Mouse (Mus musculus): Measurements from ENCODE around the gene Psmb11. TPM values are rescaled to one million over a fixed set of nuclear protein-coding genes. Genes with fewer than 3 reads are reported as not detected.

Psmb11 gene
- polyA plus RNA-seq, 2 experiments, result 0.01 TPM; not detected in 1

GRCm38 (mm10) chr14:54676290-54676689 is 55.1 kb downstream of the Psmb11 start:
- WGBS, result 81% methylated on average over 5 of the region's 5 CpGs
- TF ChIP-seq POLR2A (IDR thresholded peaks at IDR 0.05; ENCODE audit: borderline replicate concordance, extremely low read depth, insufficient read depth, insufficient read length), result no peak
- no peaks in the 10 kb centered on the region for H3K27me3 ChIP-seq (ENCODE audit: control insufficient read depth, insufficient read depth, low read length)

GRCm38 (mm10) chr14:54678657-54679304 is 57.5 kb downstream of the Psmb11 start:
- H3K4me1 ChIP-seq (ENCODE audit: control insufficient read depth, insufficient read depth, low read length), result no peaks in the 10 kb centered on the region
- no peak overlapping the region for H3K4me2 ChIP-seq (replicated peaks; ENCODE audit: low read depth, low read length, severe bottlenecking)
- ATAC-seq (ENCODE audit: low FRiP score, low read depth) (no peak), DNase-seq (ENCODE audit: low spot score) (no peak)
- H3K9ac ChIP-seq (ENCODE audit: low read depth, low read length, severe bottlenecking), result no peak overlapping the region
- H3K36me3 ChIP-seq (ENCODE audit: control insufficient read depth, insufficient read depth, low read length), result peaks cover 70% of the 10 kb centered on the region
- H3K27ac ChIP-seq (replicated peaks; ENCODE audit: low read depth, low read length), result no peak overlapping the region
- H3K27me3 ChIP-seq (ENCODE audit: control insufficient read depth, insufficient read depth, low read length), result no peaks in the 10 kb centered on the region
- 88% methylated on average over 16 of the region's 16 CpGs for WGBS
- TF ChIP-seq POLR2A (IDR thresholded peaks at IDR 0.05; ENCODE audit: borderline replicate concordance, extremely low read depth, insufficient read depth, insufficient read length), result no peak
- H3K9me3 ChIP-seq (ENCODE audit: control insufficient read depth, low read length), result no peaks in the 10 kb centered on the region
- H3K4me3 ChIP-seq (replicated peaks; ENCODE audit: low read length), result no peak overlapping the region

More at GRCm38 (mm10) chr14:54676290-54676689, 55.1 kb downstream of the Psmb11 start:
- DNase-seq (ENCODE audit: low spot score), result no peak
- no peak for ATAC-seq (ENCODE audit: low FRiP score, low read depth)
- peaks cover 76% of the 10 kb centered on the region for H3K36me3 ChIP-seq (ENCODE audit: control insufficient read depth, insufficient read depth, low read length)
- H3K4me2 ChIP-seq (replicated peaks; ENCODE audit: low read depth, low read length, severe bottlenecking), result no peak overlapping the region
- no peak overlapping the region for H3K9ac ChIP-seq (ENCODE audit: low read depth, low read length, severe bottlenecking)
- no peak overlapping the region for H3K27ac ChIP-seq (replicated peaks; ENCODE audit: low read depth, low read length)
- no peak overlapping the region for H3K4me3 ChIP-seq (replicated peaks; ENCODE audit: low read length)
- H3K4me1 ChIP-seq (ENCODE audit: control insufficient read depth, insufficient read depth, low read length), result no peaks in the 10 kb centered on the region
- no peaks in the 10 kb centered on the region for H3K9me3 ChIP-seq (ENCODE audit: control insufficient read depth, low read length)

MicroRNAs within 50 kb of the gene (microRNA counts, 519-probe panel; counts per million panel counts)
- not detected for microRNA mmu-miR-686

Small RNA genes within 50 kb of the gene (microRNA-seq; reads per million reads assigned to microRNA genes)
- not detected for gene Mir686
- gene Mir6948, result not detected

Other genes with a start within 250 kb of the Psmb11 start
- 7.4 and 11.1 TPM in 2 replicates for gene Slc7a7, start 203.7 kb upstream of the Psmb11 start, polyA plus RNA-seq (2012; rRNA removed)
- 4.5 and 5.6 TPM in 2 replicates for gene Slc7a7, start 203.7 kb upstream of the Psmb11 start, polyA plus RNA-seq (2014; fragmentation: Nextera tagmentation; extraction: Ambion mirVana)
- gene Mrpl52, start 194.5 kb upstream of the Psmb11 start, polyA plus RNA-seq (2012; rRNA removed), result 167 and 216 TPM in 2 replicates
- 228 and 265 TPM in 2 replicates for gene Mrpl52, start 194.5 kb upstream of the Psmb11 start, polyA plus RNA-seq (2014; fragmentation: Nextera tagmentation; extraction: Ambion mirVana)
- 385 and 418 TPM in 2 replicates for gene Mmp14, start 189.8 kb upstream of the Psmb11 start, polyA plus RNA-seq (2012; rRNA removed)
- 251 and 273 TPM in 2 replicates for gene Mmp14, start 189.8 kb upstream of the Psmb11 start, polyA plus RNA-seq (2014; fragmentation: Nextera tagmentation; extraction: Ambion mirVana)
- gene Lrp10, start 157.3 kb upstream of the Psmb11 start, polyA plus RNA-seq (2012; rRNA removed), result 45.7 and 55.7 TPM in 2 replicates
- gene Lrp10, start 157.3 kb upstream of the Psmb11 start, polyA plus RNA-seq (2014; fragmentation: Nextera tagmentation; extraction: Ambion mirVana), result 40.7 and 40.9 TPM in 2 replicates
- 1.7 TPM in 2 replicates for gene Rem2, start 145.3 kb upstream of the Psmb11 start, polyA plus RNA-seq (2012; rRNA removed)
- gene Rem2, start 145.3 kb upstream of the Psmb11 start, polyA plus RNA-seq (2014; fragmentation: Nextera tagmentation; extraction: Ambion mirVana), result 1.4 and 2.1 TPM in 2 replicates
- gene Prmt5, start 103.9 kb upstream of the Psmb11 start, polyA plus RNA-seq (2012; rRNA removed), result 72.7 and 77.0 TPM in 2 replicates
- 68.5 and 74.3 TPM in 2 replicates for gene Prmt5, start 103.9 kb upstream of the Psmb11 start, polyA plus RNA-seq (2014; fragmentation: Nextera tagmentation; extraction: Ambion mirVana)
- gene Haus4, start 66.8 kb upstream of the Psmb11 start, polyA plus RNA-seq (2012; rRNA removed), result 33.8 and 39.4 TPM in 2 replicates
- 45.1 and 46.8 TPM in 2 replicates for gene Haus4, start 66.8 kb upstream of the Psmb11 start, polyA plus RNA-seq (2014; fragmentation: Nextera tagmentation; extraction: Ambion mirVana)
- 61.4 and 66.1 TPM in 2 replicates for gene Ajuba, start 43.9 kb upstream of the Psmb11 start, polyA plus RNA-seq (2012; rRNA removed)
- 18.1 and 24.2 TPM in 2 replicates for gene Ajuba, start 43.9 kb upstream of the Psmb11 start, polyA plus RNA-seq (2014; fragmentation: Nextera tagmentation; extraction: Ambion mirVana)
- gene 4931414P19Rik, start 15.4 kb upstream of the Psmb11 start, polyA plus RNA-seq (2012; rRNA removed), result 13.5 and 14.0 TPM in 2 replicates
- 4.4 and 7.3 TPM in 2 replicates for gene 4931414P19Rik, start 15.4 kb upstream of the Psmb11 start, polyA plus RNA-seq (2014; fragmentation: Nextera tagmentation; extraction: Ambion mirVana)
- gene Psmb5, start 3.4 kb upstream of the Psmb11 start, polyA plus RNA-seq (2012; rRNA removed), result 196 and 235 TPM in 2 replicates
- 357 and 375 TPM in 2 replicates for gene Psmb5, start 3.4 kb upstream of the Psmb11 start, polyA plus RNA-seq (2014; fragmentation: Nextera tagmentation; extraction: Ambion mirVana)
- gene Gm17606, start 19.5 kb downstream of the Psmb11 start, polyA plus RNA-seq (2012; rRNA removed), result not detected in 2 replicates
- not detected in 2 replicates for gene Gm17606, start 19.5 kb downstream of the Psmb11 start, polyA plus RNA-seq (2014; fragmentation: Nextera tagmentation; extraction: Ambion mirVana)
- gene Cdh24, start 19.9 kb downstream of the Psmb11 start, polyA plus RNA-seq (2012; rRNA removed), result 50.0 and 74.9 TPM in 2 replicates
- 5.7 and 6.4 TPM in 2 replicates for gene Cdh24, start 19.9 kb downstream of the Psmb11 start, polyA plus RNA-seq (2014; fragmentation: Nextera tagmentation; extraction: Ambion mirVana)
- 75.3 and 82.3 TPM in 2 replicates for gene 1700123O20Rik, start 64.8 kb downstream of the Psmb11 start, polyA plus RNA-seq (2012; rRNA removed)
- gene 1700123O20Rik, start 64.8 kb downstream of the Psmb11 start, polyA plus RNA-seq (2014; fragmentation: Nextera tagmentation; extraction: Ambion mirVana), result 86.9 and 90.2 TPM in 2 replicates
- 280 and 297 TPM in 2 replicates for gene Acin1, start 65.5 kb downstream of the Psmb11 start, polyA plus RNA-seq (2012; rRNA removed)
- gene Acin1, start 65.5 kb downstream of the Psmb11 start, polyA plus RNA-seq (2014; fragmentation: Nextera tagmentation; extraction: Ambion mirVana), result 99.4 and 118 TPM in 2 replicates
- 0.04 and 0.06 TPM in 2 replicates for gene Gm29776, start 77.4 kb downstream of the Psmb11 start, polyA plus RNA-seq (2012; rRNA removed)
- 0.21 TPM in 1 of 2 replicates, not detected in the other for gene Gm29776, start 77.4 kb downstream of the Psmb11 start, polyA plus RNA-seq (2014; fragmentation: Nextera tagmentation; extraction: Ambion mirVana)
- gene Cebpe, start 90.7 kb downstream of the Psmb11 start, polyA plus RNA-seq (2012; rRNA removed), result 0.23 and 0.36 TPM in 2 replicates
- gene Cebpe, start 90.7 kb downstream of the Psmb11 start, polyA plus RNA-seq (2014; fragmentation: Nextera tagmentation; extraction: Ambion mirVana), result 0.17 and 0.30 TPM in 2 replicates
- gene Slc7a8, start 160.5 kb downstream of the Psmb11 start, polyA plus RNA-seq (2012; rRNA removed), result 5.8 and 6.9 TPM in 2 replicates
- 4.5 and 4.7 TPM in 2 replicates for gene Slc7a8, start 160.5 kb downstream of the Psmb11 start, polyA plus RNA-seq (2014; fragmentation: Nextera tagmentation; extraction: Ambion mirVana)
- gene Rnf212b, start 192.7 kb downstream of the Psmb11 start, polyA plus RNA-seq (2012; rRNA removed), result not detected in 2 replicates
- not detected in 2 replicates for gene Rnf212b, start 192.7 kb downstream of the Psmb11 start, polyA plus RNA-seq (2014; fragmentation: Nextera tagmentation; extraction: Ambion mirVana)
- gene Homez, start 249.5 kb downstream of the Psmb11 start, polyA plus RNA-seq (2012; rRNA removed), result 5.9 and 6.3 TPM in 2 replicates
- 9.0 and 9.2 TPM in 2 replicates for gene Homez, start 249.5 kb downstream of the Psmb11 start, polyA plus RNA-seq (2014; fragmentation: Nextera tagmentation; extraction: Ambion mirVana)

Data from limb, embryonic 14.5 days (tissue).